Mouse (Mus musculus): ENCODE results near the gene Cypt12.

Cypt12 gene

GRCm38 (mm10) chr3:17948299-17948698 is at the start of gene Cypt12:
Gene Cypt12 (plus strand): TSS chr3:17948410.
- ATAC-seq (ENCODE audit: low TSS enrichment) = no peak

- ATAC-seq (ENCODE audit: low TSS enrichment) = no peak
Measured at GRCm38 (mm10) chr3:17913796-17914195, 34.4 kb upstream of the Cypt12 start.

DNA sequence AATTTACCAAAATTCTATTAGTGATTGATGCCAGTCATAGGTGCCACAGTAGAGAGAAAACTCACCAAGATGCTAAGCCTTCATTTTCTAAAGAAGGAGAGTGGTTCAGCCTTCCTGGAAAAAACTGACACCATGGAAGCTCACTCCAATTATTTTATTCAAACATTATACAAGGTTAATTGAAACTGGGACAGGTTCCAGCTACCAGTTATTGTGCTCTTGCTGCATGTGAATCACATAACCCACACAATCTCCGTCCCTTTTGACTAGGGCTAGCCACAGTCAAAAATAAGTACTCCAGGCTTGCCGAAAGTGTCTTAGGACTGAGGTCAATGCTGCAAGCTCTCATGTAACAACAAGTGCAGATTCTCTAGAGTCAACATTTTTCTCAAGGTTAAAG is 8.0 kb upstream of the Cypt12 start:
- no peak for ATAC-seq (ENCODE audit: low TSS enrichment)

Measured in frontal cortex, adult (tissue).